Mouse (Mus musculus) spleen, adult 18-20 months (tissue): ENCODE results near the gene Gm16181.

ENCODE experiments used
- DNase-seq, 2 experiments: peaks; one replicate each; pipeline ENCODE4 v3.0.0; 2022; ENCODE audit warnings: mixed read lengths in 2 of 2

Gm16181 gene

DNA sequence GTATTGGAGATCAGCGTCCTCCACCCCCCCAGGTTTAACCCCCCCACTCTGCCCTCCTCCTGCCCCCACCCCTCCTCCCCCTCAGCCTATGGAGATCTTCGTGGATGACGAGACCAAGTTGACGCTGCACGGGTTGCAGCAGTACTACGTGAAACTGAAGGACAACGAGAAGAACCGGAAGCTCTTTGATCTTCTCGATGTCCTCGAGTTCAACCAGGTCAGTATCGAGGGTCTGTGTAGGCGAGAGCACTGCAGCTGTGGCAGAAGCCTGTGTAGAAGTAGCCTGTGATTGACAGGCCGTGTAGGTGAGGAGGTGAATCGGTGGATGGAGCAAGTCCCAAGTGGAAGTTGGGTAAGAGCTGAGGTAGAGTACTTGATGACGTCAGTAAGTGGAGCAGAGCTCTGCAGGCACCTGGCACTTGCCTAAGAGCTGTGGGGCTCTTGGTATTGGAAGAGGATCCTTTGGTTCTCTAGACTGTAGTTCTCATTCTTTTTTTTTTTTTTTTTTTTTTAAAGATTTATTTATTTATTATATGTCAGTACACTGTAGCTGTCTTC lies 30.6 kb downstream of the Gm16181 start:
- no peak for DNase-seq

DNA sequence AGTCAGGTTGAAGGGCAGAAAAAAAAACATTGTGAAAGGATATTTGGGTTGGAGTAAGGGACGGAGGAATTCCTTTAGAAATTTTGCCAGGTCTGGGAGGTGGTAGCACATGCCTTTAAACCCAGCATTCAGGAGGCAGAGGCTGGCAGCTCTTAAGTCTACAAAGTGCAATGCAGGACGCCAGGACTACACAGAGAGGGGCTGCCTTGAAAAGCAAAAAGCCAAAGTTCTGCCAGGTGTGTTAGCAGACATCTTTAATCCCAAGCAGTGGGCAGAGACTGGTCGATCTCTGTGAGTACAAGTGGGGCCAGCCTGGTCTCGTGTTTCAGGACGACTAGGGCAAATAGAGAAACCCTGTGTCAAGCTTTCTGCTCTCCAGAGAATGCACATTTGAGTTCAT lies 31.3 kb downstream of the Gm16181 start:
- no peak for DNase-seq

DNA sequence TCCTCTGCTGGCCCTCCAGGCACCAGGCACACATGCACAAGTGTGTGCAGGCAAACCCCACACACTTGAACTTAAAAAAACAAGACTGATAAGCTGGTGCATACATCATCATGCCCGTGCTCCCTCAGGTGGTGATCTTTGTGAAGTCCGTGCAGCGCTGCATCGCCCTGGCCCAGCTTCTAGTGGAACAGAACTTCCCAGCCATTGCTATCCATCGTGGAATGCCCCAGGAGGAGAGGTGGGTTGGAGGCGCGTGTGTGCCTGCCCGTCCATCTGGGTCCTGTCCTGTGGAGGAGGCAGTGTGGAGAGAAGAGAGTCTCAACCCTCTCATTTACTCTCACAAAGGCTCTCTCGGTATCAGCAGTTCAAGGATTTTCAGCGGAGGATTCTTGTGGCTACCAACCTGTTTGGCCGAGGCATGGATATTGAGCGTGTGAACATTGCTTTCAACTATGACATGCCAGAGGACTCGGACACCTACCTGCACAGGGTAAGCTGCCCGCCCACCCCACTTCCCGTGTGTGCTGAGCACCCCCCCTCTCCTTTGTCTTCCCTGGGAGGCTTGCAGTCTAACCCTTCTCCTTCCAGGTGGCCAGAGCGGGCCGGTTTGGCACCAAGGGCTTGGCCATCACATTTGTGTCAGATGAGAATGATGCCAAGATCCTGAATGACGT lies 32.1 kb downstream of the Gm16181 start:
- no peak for DNase-seq

DNA sequence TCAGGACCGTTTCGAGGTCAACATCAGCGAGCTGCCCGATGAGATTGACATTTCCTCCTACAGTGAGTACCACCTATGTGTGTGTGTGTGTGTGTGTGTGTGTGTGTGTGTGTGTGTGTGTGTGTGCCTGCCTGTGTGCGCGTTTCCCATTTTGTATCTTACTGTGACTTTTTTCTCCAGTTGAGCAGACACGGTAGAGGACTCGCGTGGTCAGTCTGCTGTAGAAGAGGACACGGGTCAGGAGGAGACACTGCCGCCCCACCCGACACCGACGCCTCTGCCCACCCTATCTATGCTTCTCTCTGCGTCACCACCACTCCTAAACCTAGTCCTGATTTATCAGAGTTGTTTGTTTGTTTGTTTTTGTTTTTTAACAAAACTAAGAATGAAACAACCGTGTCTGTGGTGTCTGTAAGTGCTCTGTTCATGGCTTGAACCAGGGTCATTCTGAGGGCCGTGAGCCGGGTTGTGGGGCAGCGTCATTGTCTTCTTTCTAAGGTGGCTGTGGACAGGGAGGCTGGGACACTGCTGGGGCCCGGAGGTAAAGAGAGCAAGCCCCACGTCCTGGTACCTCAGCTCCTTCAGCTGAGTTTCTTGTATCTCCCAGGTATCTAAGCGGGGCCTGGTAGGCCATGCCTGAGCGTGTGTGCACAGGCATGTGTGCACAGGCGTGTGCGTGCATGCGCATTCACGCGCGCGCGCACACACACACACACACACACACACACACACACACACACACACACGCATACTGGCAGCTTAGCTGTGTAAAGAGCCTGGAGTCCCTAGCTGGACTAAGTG lies 32.9 kb downstream of the Gm16181 start:
- no peak for DNase-seq

DNA sequence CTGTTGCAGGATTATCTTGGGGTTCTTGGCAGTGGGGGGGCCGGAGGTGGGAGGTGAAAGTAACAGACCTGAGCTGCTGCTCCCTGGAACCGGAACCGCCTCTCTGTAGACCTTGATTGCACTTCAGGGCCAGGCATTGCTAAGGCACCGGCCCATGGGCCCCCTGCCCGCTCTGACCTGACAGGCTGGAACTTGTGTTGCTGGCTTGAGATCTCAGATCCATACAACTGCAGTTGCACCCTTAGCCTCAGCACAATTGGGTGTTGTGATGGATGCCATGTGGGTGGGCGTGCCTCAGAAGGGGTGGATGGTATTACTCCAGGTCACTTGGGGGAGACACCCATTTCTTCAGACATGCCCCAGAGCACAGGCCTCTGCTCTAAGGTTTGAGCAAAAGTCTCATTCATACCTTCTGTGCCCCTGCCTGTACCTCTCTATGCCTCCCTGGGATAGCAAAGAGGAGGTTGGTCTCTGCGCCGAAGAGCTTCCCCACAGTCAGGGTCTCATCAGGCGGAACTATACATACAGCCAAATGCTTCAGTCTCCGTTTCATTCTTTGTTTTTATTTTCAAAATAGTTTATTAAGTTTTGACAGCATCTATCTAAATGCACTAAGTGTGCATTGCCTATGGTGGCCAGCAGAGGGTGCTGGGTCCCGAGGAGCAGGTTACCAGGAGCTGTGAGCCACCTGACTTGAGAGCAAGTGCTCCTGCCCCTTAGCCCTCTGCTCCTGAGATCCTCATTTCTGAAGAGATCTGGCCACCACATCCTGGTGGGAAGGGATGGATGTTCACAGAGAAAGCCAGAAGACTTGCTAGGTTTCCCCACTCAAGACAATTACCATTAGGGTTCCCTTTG lies 33.8 kb downstream of the Gm16181 start:
- DNase-seq: peak; percentile 59 to 79

DNA sequence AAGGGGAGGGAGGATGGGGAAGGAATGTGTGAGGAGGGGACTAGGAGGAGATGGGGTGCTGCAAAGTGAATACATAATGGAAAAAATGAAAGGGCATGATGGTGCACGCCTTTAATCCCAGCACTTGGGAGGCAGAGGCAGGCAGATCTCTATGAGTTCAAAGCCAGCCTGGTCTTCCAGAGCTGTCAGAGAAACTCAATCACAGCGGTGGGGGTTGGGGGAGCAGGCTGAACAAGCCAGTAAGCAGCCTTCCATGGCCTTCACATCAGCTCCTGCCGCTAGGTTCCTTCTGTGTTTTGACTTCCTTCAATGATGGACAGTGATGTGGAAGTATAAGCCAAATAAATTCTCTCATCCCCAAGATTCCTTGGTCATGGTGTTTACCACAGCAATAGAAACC lies 34.7 kb downstream of the Gm16181 start:
- DNase-seq: no peak

DNA sequence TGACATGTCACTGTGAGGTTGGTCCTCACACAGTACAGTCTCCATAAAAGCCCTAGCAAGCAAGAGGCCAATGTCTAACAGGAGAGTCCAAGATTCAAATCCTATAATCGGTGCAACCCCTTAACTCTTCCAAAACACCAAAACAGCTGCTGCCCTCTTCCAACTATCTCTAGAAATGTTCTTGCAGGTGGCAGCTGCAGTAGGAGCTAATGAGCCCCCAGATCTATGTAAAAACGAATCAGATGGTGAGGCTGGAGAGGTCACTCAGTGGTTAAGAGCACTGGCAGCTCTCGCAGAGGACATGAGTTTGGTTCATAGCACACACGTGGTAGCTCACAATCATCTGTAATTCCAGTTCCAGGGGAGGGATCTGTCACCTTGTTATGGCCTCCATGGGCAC lies 35.1 kb downstream of the Gm16181 start:
- no peak for DNase-seq

DNA sequence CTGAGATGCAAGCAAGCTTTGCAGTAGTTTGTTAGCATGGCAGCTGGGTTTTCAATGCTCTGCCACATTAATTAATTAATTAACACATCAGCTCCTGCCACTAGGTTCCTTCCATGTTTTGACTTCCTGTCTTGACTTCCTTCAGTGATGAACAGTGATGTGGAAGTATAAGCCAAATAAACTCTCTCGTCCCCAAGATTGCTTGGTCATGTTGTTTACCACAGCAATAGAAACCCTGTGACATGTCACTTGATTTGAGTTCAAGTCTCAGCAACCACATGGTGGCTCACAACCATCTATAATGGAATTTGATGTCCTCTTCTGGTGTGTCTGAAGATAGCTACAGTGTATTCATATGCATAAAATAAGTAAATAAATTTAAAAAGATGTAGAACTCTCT lies 36.7 kb downstream of the Gm16181 start:
- DNase-seq: no peak

DNA sequence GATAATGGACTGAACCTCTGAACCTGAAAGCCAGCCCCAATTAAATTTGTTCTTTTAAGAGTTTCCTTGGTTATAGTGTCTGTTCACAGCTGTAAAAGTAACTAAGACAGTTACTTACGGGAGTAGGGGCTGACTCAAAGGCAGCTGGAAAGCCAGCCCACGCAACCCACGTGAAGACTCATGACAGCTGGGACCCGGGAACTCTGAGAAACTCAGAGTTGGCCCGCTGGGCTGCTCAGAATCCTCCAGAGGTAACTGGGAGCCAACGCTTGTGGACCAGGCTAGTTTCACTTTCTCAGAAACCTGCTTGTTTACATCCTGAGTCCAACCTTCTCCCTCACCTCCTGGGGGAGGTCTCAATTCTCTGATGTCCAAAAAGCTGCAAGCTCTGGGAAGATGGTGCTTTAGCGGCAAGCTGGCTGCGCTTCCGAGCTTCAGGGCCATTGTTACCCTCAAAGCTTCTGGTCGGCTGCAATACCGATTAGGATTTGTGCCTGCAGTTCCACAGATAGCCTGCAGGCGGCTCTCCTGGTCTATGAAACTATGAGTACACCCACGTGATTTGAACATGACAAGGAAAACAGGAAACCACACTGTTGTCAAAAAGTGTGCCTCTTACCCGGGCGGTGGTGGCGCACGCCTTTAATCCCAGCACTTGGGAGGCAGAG lies 37.3 kb downstream of the Gm16181 start:
- peak; percentile 95 to 98 for DNase-seq

DNA sequence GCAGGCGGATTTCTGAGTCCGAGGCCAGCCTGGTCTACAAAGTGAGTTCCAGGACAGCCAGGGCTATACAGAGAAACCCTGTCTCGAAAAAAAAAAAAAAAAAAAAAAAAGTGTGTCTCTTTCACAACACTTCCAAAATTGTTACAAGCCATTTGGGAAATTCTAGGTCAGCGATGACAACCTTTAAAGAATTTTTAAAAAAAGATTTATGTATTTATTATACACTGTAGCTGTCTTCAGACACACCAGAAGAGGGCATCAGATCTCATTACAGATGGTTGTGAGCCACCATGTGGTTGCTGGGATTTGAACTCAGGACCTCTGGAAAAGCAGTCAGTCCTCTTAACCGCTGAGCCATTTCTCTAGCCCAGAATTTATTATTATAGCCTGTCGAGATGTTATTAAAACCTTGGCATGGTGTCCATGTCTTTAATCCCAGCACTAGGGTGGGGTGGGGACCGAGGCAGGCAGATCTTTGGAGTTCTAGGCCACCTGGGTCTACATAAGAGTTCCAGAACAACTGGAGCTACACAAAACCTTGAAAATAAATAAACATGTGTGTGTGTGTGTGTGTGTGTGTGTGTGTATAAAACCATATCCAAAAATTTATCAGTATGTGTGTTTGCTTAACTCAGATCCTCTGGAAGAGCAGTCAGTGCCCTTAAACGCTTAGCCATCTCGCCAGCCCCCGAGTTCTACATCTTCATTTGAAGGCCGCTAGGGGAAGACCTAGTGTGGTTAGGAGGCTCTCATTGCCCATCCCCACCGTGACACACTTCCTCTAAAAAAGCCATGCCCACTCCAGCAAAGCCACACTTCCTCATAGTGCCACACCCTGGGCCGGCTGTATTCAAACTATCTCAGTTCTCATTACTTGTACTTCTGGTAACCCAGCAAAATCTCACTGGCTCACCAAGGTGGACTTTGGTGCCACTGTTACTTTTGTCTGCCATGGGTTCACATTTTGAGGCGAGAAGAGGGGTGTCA lies 38.2 kb downstream of the Gm16181 start:
- DNase-seq: peak; percentile 75 to 84

DNA sequence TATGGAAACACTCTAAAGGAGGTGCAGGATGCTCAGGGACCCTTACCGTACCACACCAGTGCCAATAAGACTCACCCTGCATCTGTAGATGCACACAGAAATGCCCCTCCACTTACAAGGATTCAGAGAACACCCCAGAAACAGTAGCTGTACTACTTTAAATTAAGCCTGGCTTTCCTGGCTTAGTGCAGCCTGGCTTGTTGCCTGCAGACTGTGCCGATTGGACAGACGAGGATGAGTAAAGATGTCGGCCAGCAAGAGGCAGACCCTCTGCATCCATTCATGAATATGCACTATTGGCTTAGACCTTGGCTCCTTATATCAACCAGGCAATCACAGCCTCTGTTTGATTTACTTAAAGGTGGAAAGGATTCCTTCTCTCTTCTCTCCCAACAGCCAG lies 39.0 kb downstream of the Gm16181 start:
- no peak for DNase-seq

DNA sequence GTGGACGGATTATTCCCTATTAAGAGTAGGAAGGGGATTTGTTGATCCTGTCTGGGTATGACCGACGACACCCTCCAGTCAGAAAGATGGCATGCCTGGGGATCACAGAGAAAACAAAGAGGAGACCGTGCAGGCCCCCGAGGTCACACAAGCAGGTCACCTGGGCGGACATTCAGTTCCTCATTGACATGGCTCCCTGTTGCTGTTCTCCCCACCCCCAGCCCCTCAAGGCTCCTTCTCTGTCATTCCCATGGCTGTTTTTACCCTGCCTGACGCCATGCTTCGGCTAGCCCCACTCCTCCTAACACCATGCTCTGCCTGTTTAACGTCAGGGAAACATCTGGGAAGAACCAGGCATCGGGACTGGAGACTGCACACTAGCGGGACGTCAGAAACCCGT lies 41.0 kb downstream of the Gm16181 start:
- no peak for DNase-seq

DNA sequence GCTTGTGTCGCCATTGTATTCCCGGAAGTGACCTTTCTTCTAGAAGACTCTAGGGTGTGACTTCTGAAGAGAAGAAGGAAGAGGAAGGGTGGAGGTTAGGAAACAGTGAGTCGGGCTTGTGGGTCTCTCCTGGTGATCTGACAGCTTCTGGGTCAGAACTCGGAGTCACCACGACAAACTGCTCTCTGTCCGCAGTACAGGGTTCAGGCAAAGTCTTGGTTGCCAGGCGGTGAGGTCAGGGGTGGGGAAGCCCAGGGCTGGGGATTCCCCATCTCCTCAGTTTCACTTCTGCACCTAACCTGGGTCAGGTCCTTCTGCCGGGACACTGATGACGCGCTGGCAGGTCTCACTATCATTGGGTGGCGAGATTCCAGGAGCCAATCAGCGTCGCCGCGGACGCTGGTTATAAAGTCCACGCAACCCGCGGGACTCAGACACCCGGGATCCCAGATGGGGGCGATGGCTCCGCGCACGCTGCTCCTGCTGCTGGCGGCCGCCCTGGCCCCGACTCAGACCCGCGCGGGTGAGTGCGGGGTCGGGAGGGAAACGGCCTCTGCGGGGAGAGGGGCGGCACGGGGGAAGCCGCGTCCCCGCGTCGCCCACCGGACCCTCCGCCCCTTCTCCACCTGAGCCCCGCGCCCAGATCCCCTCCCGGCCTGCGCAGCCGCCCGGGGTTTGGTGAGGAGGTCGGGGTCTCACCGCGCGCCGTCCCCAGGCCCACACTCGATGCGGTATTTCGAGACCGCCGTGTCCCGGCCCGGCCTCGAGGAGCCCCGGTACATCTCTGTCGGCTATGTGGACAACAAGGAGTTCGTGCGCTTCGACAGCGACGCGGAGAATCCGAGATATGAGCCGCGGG lies 42.3 kb downstream of the Gm16181 start, which contains the start of gene H2-D1:
Gene H2-D1, plus strand, starts transcription at position 67 of the 859 bp plus-strand sequence.
- DNase-seq: peak; percentile 100

DNA sequence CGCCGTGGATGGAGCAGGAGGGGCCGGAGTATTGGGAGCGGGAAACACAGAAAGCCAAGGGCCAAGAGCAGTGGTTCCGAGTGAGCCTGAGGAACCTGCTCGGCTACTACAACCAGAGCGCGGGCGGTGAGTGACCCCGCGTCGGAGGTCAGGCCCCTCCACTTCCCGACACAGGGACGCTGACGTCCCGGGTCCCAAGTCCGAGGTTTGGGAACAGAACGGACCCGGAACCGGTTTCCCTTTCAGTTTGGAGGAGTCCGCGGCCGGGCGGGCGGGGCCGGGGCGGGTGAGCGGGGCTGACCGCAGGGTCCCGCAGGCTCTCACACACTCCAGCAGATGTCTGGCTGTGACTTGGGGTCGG lies 42.9 kb downstream of the Gm16181 start:
- no peak for DNase-seq

DNA sequence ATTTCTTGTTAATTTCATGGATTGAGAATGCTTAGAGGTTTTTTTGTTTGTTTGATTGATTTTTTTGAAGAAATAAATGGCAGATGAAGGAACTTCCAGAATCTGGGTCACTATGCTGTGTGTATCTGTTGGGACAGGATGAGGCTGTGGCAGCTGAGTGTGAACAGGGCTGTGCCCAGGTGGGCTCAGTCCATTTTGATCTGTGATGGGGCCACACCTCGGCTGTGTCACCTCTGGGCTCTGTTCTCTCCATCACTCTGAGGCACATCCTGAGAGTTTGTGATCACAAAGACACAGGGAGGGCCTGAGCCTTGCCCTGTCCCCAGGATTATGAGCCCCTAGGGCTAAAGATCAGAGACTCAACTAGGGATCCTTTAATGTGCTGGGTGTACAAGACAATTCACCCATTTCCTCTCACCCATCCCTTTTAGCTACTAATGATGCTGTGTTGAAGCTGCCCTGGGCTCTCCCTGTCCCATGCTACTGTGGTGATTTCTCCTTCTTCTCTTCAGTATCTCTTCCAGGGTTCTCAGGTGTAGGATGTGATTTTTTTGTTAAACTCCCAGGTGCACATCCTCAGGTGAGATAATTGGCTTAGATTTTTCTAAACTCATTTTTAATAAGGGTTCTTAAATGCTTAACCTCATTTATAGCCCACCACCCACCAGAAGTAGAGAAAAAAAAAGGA lies 46.9 kb downstream of the Gm16181 start:
- no peak for DNase-seq

DNA sequence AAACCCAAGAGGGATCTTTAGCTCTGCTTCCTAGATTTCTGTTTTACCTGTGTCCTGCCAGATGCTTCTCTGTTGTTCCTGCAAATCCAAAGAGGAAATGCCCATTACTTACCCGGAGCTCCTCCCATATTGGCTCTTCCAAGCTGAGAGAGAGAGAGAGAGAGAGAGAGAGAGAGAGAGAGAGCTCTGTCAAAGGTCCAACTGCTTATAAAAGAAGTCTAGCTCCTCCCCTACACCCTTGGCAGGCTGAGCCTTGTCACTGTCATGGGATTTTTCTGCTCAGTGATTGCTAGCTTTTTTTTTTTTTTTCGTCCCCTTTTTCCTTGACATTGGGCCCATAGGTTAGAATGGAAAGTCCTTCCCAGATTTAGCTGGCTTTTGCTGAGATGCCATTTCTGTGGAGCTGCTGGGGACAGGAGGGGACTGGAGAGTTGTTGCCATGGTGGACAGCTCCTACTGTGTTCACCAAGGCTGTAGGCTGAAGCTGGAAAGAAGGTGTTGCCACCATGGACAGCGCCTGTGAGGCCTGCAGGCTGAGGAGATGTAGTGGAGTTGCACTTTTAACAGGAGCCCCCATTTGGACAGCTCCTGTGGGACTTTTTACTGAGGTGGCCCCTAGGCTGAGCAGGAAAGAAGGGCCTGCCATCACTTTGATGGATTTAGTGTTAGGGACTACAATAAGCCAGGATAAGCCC lies 49.2 kb downstream of the Gm16181 start:
- peak in 1 of 2 experiments; percentile 51 for DNase-seq

DNA sequence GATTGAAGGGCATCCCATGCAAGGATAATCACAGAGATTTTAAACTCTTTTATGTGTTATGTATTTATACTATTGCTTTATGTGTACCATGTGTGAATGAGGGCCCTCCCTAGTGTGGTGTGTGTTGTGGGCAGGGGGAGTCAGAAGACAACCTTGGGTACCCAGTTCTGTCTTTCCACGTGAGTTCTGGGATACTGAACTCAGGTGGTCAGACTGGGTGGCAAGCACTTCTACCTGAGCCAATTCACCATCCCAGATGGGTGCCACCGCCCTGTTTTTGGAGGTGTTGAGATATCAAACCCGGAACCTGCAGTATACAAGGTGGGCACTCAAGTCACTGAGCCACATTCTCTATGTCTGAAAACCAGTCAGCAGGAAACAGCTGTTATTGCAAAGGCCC lies 51.6 kb downstream of the Gm16181 start:
- DNase-seq: no peak
